23 mouse cellular contexts compared by ENCODE assay signal in genomic region chr12:97929877-97930276, GRCm38 (mm10).
"Had no signal": no experiment of that assay in that cellular context is flagged by ENCODE, and none has a peak within 500 bp of the region (broad histone marks: within the 10 kb centered on the region; RNA-seq: fewer than 3 reads in every experiment).

No protein-coding gene starts in this region.

- H3K27ac ChIP-seq: lung, embryonic 15.5 days; macrophage; midbrain, embryonic 10.5 days; midbrain, embryonic 12.5 days; neural tube, embryonic 13.5 days; neural tube, embryonic 15.5 days had no signal

- H3K9me3 ChIP-seq: lung, embryonic 15.5 days; midbrain, embryonic 10.5 days; midbrain, embryonic 12.5 days; neural tube, embryonic 13.5 days; neural tube, embryonic 15.5 days had no signal

- ATAC-seq: liver, postnatal 0 days; lung, postnatal 0 days; midbrain, embryonic 16.5 days had no signal

- H3K4me3 ChIP-seq: lung, embryonic 15.5 days; megakaryocyte, embryonic 14.5 days; midbrain, embryonic 10.5 days; midbrain, embryonic 12.5 days; myocyte; neural tube, embryonic 13.5 days; neural tube, embryonic 15.5 days had no signal

- H3K4me1 ChIP-seq: lung, embryonic 15.5 days; megakaryocyte, embryonic 14.5 days; midbrain, embryonic 12.5 days; neural tube, embryonic 13.5 days; neural tube, embryonic 15.5 days had no signal

- H3K27me3 ChIP-seq: lung, embryonic 15.5 days; megakaryocyte, embryonic 14.5 days; midbrain, embryonic 12.5 days; neural tube, embryonic 13.5 days; neural tube, embryonic 15.5 days had no signal

- H3K4me2 ChIP-seq: lung, embryonic 15.5 days; midbrain, embryonic 12.5 days; neural tube, embryonic 13.5 days; neural tube, embryonic 15.5 days had no signal

- H3K36me3 ChIP-seq: lung, embryonic 15.5 days; midbrain, embryonic 10.5 days; midbrain, embryonic 12.5 days; neural tube, embryonic 13.5 days; neural tube, embryonic 15.5 days had no signal

- DNase-seq: liver, postnatal 0 days; lung, adult 2 months; lung, postnatal 14 days; lung, postnatal 36 days; midbrain, embryonic 14.5 days; retina, postnatal 1 day; right cerebral cortex, adult 18-20 months; right cerebral cortex, postnatal 25 days; right cerebral cortex, postnatal 4 days; spleen, adult 18-20 months; thymus, adult 2 months; thymus, postnatal 25 days; thymus, postnatal 4 days had no signal

- H3K9ac ChIP-seq: liver, postnatal 0 days; lung, embryonic 15.5 days; midbrain, embryonic 12.5 days; neural tube, embryonic 13.5 days; neural tube, embryonic 15.5 days had no signal
